Mouse (Mus musculus) frontal cortex, postnatal 14 days (tissue): ENCODE measurements around the gene Olfr469.
"Not testable (repeated sequence)": the region's sequence is repeated elsewhere in the genome, so short reads cannot be mapped to it uniquely, and the experiment has no call there.

ENCODE experiments used
- DNase-seq, 2 experiments: peaks; one replicate each; pipeline ENCODE4 v3.0.0; 2022; ENCODE audit warnings: low spot score in 2 of 2

Gene Olfr469

GRCm38 (mm10) chr7:107825441-107825840, at the start of gene Olfr469:
Gene Olfr469, minus strand, starts transcription at chr7:107825541.
- not testable (repeated sequence) for DNase-seq

GRCm38 (mm10) chr7:107847390-107847789, 22.0 kb upstream of the Olfr469 start, which contains the start of gene Olfr470:
Gene Olfr470, minus strand, starts transcription at chr7:107847490.
- DNase-seq, result not testable (repeated sequence)

- DNase-seq, result no peak
Observed at GRCm38 (mm10) chr7:107841719-107842118, 16.4 kb upstream of the Olfr469 start.

- DNase-seq, result not testable (repeated sequence)
Observed at GRCm38 (mm10) chr7:107823867-107824266, 1.5 kb downstream of the Olfr469 start.

- DNase-seq, result no peak
Observed at GRCm38 (mm10) chr7:107819442-107819841, 5.9 kb downstream of the Olfr469 start.

GRCm38 (mm10) chr7:107811963-107812362, 13.4 kb downstream of the Olfr469 start, which contains the start of gene Olfr467:
Gene Olfr467, plus strand, starts transcription at chr7:107812263.
- no peak for DNase-seq

- DNase-seq, result no peak
Observed at GRCm38 (mm10) chr7:107802138-107802537, 23.2 kb downstream of the Olfr469 start.

- no peak for DNase-seq
Observed at GRCm38 (mm10) chr7:107801108-107801507, 24.2 kb downstream of the Olfr469 start, which contains the start of gene Ovch2. Gene Ovch2, minus strand, starts transcription at chr7:107801208.

- DNase-seq, result no peak
Observed at GRCm38 (mm10) chr7:107796500-107796899, 28.8 kb downstream of the Olfr469 start.

- peak in 1 of 2 experiments; percentile 29 for DNase-seq
Observed at GRCm38 (mm10) chr7:107787977-107788620, 37.2 kb downstream of the Olfr469 start.

- DNase-seq, result no peak
Observed at GRCm38 (mm10) chr7:107779611-107780010, 45.7 kb downstream of the Olfr469 start.

- DNase-seq, result no peak
Observed at GRCm38 (mm10) chr7:107778216-107778615, 47.1 kb downstream of the Olfr469 start.

GRCm38 (mm10) chr7:107770812-107771211, 54.5 kb downstream of the Olfr469 start:
- DNase-seq, result no peak
